Mouse (Mus musculus) cerebellum, adult 9-11 months (tissue): ENCODE measurements at regions not wholly inside any gene's neighbourhood (a gene's known extent, or its start where the extent isn't known, plus 50 kb on each side); places are given as distances from the start of the nearest gene placed in this dataset.

ENCODE experiments used
- DNase-seq: peaks from one replicate; pipeline ENCODE4 v3.0.0; 2022

GRCm38 (mm10) chr13:51975330-51975729 lies 128.9 kb downstream of the Gadd45g start:
- no peak for DNase-seq

- DNase-seq, result no peak
Observed at GRCm38 (mm10) chr13:51975801-51976601, 129.5 kb downstream of the Gadd45g start.

- DNase-seq, result peak; percentile 21
Observed at GRCm38 (mm10) chr13:51976620-51977214, 130.2 kb downstream of the Gadd45g start.

GRCm38 (mm10) chr13:51979301-51979977 lies 133.0 kb downstream of the Gadd45g start:
- DNase-seq, result no peak

GRCm38 (mm10) chr13:51980344-51980743 lies 133.9 kb downstream of the Gadd45g start:
- DNase-seq, result no peak

GRCm38 (mm10) chr13:51983002-51983401 lies 136.5 kb downstream of the Gadd45g start:
- no peak for DNase-seq

GRCm38 (mm10) chr13:51983575-51983974 lies 137.1 kb downstream of the Gadd45g start:
- no peak for DNase-seq

GRCm38 (mm10) chr13:51991339-51991738 lies 144.9 kb downstream of the Gadd45g start:
- DNase-seq, result no peak

- DNase-seq, result no peak
Observed at GRCm38 (mm10) chr13:51992878-51993277, 146.4 kb downstream of the Gadd45g start.

- DNase-seq, result no peak
Observed at GRCm38 (mm10) chr13:51996163-51996562, 149.7 kb downstream of the Gadd45g start.

- DNase-seq, result no peak
Observed at GRCm38 (mm10) chr13:51998542-51998941, 152.1 kb downstream of the Gadd45g start.

- no peak for DNase-seq
Observed at GRCm38 (mm10) chr13:52001811-52002210, 155.3 kb downstream of the Gadd45g start.

- DNase-seq, result no peak
Observed at GRCm38 (mm10) chr13:52003946-52004539, 157.6 kb downstream of the Gadd45g start.

GRCm38 (mm10) chr13:52007585-52008395 lies 161.3 kb downstream of the Gadd45g start:
- DNase-seq, result no peak

- DNase-seq, result no peak
Observed at GRCm38 (mm10) chr13:52009231-52009630, 162.8 kb downstream of the Gadd45g start.

- no peak for DNase-seq
Observed at GRCm38 (mm10) chr13:52009766-52010165, 163.3 kb downstream of the Gadd45g start.

- no peak for DNase-seq
Observed at GRCm38 (mm10) chr13:52011001-52011400, 164.5 kb downstream of the Gadd45g start.

- no peak for DNase-seq
Observed at GRCm38 (mm10) chr13:52013182-52013581, 166.7 kb downstream of the Gadd45g start.

- no peak for DNase-seq
Observed at GRCm38 (mm10) chr13:52013757-52014156, 167.3 kb downstream of the Gadd45g start.

GRCm38 (mm10) chr13:52014566-52014965 lies 168.1 kb downstream of the Gadd45g start:
- no peak for DNase-seq

- DNase-seq, result no peak
Observed at GRCm38 (mm10) chr13:52015066-52015465, 168.6 kb downstream of the Gadd45g start.

GRCm38 (mm10) chr13:52015496-52015895 lies 169.0 kb downstream of the Gadd45g start:
- no peak for DNase-seq
